ENCODE assay signal across 29 mouse cellular contexts in the genomic region with DNA sequence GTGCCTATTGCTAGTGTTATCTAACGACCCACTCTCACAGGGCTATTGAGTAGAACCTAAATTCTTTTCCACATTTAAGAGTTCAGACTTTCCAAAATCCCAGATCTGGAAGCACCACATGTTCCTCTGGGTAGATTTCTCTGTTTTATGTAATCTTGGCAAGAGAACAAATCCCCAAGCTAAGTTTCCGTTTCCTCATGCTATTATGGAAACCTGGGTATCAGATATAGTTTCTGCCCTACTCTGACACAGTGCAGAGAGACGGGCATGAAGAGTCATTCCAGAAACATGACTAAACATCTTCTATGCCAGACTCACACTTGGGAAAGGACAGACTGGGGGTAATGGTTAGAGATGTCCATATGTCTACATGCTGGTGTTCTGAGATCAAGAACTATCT. TPM values are rescaled to one million over a fixed set of nuclear protein-coding genes. Genes with fewer than 3 reads are reported as not detected.
"Had no signal": no experiment of that assay in that cellular context is flagged by ENCODE, and none has a peak within 500 bp of the region (broad histone marks: within the 10 kb centered on the region; RNA-seq: fewer than 3 reads in every experiment).

No protein-coding gene starts in this region.

- H3K27ac ChIP-seq: kidney, embryonic 15.5 days; limb, embryonic 10.5 days; limb, embryonic 13.5 days; liver, embryonic 12.5 days; liver, embryonic 15.5 days; lung, embryonic 15.5 days; midbrain, embryonic 10.5 days; midbrain, embryonic 13.5 days; neural tube, embryonic 13.5 days; stomach, embryonic 15.5 days had no signal

- H3K4me3 ChIP-seq: kidney, embryonic 15.5 days; limb, embryonic 10.5 days; limb, embryonic 13.5 days; liver, embryonic 12.5 days; liver, embryonic 15.5 days; lung, embryonic 15.5 days; megakaryocyte, embryonic 14.5 days; midbrain, embryonic 10.5 days; midbrain, embryonic 13.5 days; myocyte; neural tube, embryonic 13.5 days; stomach, embryonic 15.5 days had no signal

- ATAC-seq: liver, embryonic 12.5 days; midbrain, embryonic 13.5 days; midbrain, embryonic 16.5 days had no signal

- H3K4me1 ChIP-seq: liver, embryonic 15.5 days; stomach, embryonic 15.5 days had no signal

- H3K36me3 ChIP-seq: kidney, embryonic 15.5 days; limb, embryonic 10.5 days; limb, embryonic 13.5 days; liver, embryonic 12.5 days; liver, embryonic 15.5 days; lung, embryonic 15.5 days; midbrain, embryonic 10.5 days; midbrain, embryonic 13.5 days; neural tube, embryonic 13.5 days; stomach, embryonic 15.5 days had no signal

- H3K9ac ChIP-seq: kidney, embryonic 15.5 days; limb, embryonic 13.5 days; liver, embryonic 12.5 days; liver, embryonic 15.5 days; lung, embryonic 15.5 days; midbrain, embryonic 13.5 days; neural tube, embryonic 13.5 days; stomach, embryonic 15.5 days had no signal

- H3K4me2 ChIP-seq: kidney, embryonic 15.5 days; limb, embryonic 13.5 days; liver, embryonic 12.5 days; liver, embryonic 15.5 days; lung, embryonic 15.5 days; midbrain, embryonic 13.5 days; neural tube, embryonic 13.5 days; stomach, embryonic 15.5 days had no signal

- H3K9me3 ChIP-seq: kidney, embryonic 15.5 days; limb, embryonic 10.5 days; limb, embryonic 13.5 days; liver, embryonic 12.5 days; liver, embryonic 15.5 days; lung, embryonic 15.5 days; midbrain, embryonic 10.5 days; midbrain, embryonic 13.5 days; neural tube, embryonic 13.5 days; stomach, embryonic 15.5 days had no signal

- DNase-seq: kidney, adult 8-10 months; kidney, postnatal 10 days; kidney, postnatal 36 days; layer of hippocampus, postnatal 36 days; liver; lung, adult 18-20 months; lung, postnatal 10 days; lung, postnatal 36 days; retina, postnatal 1 day; spleen, adult 18-20 months; thymus, adult 18-20 months; thymus, postnatal 4 days had no signal

RNA-seq across cellular contexts. Expression of a gene that starts 2.9 kb away (rescaled TPM):
- total RNA-seq: monocyte, adult 5-6 weeks; neutrophil, adult 5-6 weeks had no signal
- polyA plus RNA-seq: limb, embryonic 10.5 days; liver, embryonic 12.5 days; liver, embryonic 15.5 days; myocyte had no signal

RNA-seq across cellular contexts. Expression of a gene that starts 47.5 kb away (rescaled TPM):
- total RNA-seq: neutrophil, adult 5-6 weeks had no signal

RNA-seq across cellular contexts. Expression of a gene that starts 48.7 kb away (rescaled TPM):
- total RNA-seq: layer of hippocampus, adult 8-10 months; layer of hippocampus, postnatal 36 days; left cerebral cortex, postnatal 25 days; monocyte, adult 5-6 weeks had no signal
